Mouse (Mus musculus) thymus, adult 2 months (tissue): ENCODE data around the gene I0C0044D17Rik.

Experiments used
- CTCF ChIP-seq: fragments of 200-500 bp; IDR thresholded peaks from 2 replicates; pipeline ENCODE4 v1.5.1; 2012; ENCODE audit warnings: mild to moderate bottlenecking, control low read depth, low read length, moderate library complexity, borderline replicate concordance; ENCODE audit not compliant: control insufficient read depth, poor library complexity, insufficient read depth; ENCODE audit errors: extremely low read depth
- POLR2A ChIP-seq: fragments of 200-500 bp; IDR thresholded peaks from 2 replicates; pipeline ENCODE4 v1.6.1; 2012; ENCODE audit warnings: mild to moderate bottlenecking, low read length, control low read depth, moderate library complexity; ENCODE audit not compliant: control insufficient read depth, poor library complexity, insufficient read depth; ENCODE audit errors: extremely low read depth

DNA sequence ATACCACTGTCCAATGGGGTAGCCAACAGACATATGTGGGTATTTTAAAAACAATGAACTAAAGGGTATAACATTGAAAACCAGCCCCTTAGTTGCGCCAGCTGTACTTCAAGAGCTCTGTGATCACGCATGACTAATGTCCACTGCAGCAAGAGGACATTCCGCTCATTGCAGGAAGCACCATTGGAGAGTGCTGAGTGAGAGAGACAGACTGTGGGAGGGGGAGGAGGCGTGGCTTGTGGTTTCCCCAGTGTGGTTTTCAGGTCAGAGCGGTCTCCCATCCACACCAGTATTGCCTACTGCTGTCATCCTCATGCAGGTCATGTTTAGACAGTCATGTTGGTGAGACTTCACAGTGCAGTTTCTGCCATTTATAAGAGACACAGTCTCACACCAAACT is 12.9 kb upstream of the I0C0044D17Rik start:
- TF ChIP-seq POLR2A (no peak), CTCF (no peak)
